Mouse (Mus musculus) cerebellum, adult 2 months (tissue): ENCODE measurements around the gene Arx.

Experiments
- CTCF ChIP-seq: fragments of 200-500 bp; IDR thresholded peaks from 2 replicates; pipeline ENCODE4 v1.5.1; 2011; ENCODE audit warnings: low read depth, mild to moderate bottlenecking, control low read depth, low read length, moderate library complexity, borderline replicate concordance; ENCODE audit not compliant: insufficient read depth
- POLR2A ChIP-seq: fragments of 200-500 bp; IDR thresholded peaks from 2 replicates; pipeline ENCODE4 v1.6.1; 2011; ENCODE audit warnings: low read length, control low read depth, borderline replicate concordance; ENCODE audit not compliant: insufficient read depth

DNA sequence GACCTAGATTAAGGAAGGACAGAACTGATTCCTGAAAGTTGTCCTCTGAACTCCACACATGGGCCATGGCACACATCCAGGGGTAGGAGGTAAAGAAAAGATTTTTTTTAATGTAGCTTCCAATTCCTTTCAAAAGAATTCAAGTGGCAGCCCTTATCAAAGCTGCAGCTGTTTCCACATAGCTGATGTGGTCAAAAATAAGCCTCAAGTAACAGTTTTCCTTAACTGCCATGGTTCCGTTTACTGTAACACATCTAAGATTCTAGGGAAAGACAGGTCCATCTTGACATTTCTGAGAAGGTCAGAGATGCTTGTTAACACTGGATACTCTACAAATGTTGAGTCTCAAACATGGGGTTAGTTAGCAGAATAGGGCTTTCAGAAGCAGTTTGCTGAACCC lies 34.9 kb upstream of the Arx start:
- TF ChIP-seq POLR2A: no peak
- TF ChIP-seq CTCF: no peak
